Mouse (Mus musculus): ENCODE measurements at regions not wholly inside any gene's neighbourhood (a gene's known extent, or its start where the extent isn't known, plus 50 kb on each side); places are given as distances from the start of the nearest gene placed in this dataset.
"Not testable (repeated sequence)": the region's sequence is repeated elsewhere in the genome, so short reads cannot be mapped to it uniquely, and the experiment has no call there.

GRCm38 (mm10) chr17:91466822-91467221 lies 374.0 kb upstream of the Nrxn1 start:
- ChIA-PET CTCF (no interaction called here), POLR2A (no interaction called here)

GRCm38 (mm10) chr17:91451711-91452110 lies 358.8 kb upstream of the Nrxn1 start:
- CTCF ChIA-PET = no interaction called here
- POLR2A ChIA-PET = no interaction called here

GRCm38 (mm10) chr17:91431780-91432720 lies 339.2 kb upstream of the Nrxn1 start:
- POLR2A ChIA-PET, CTCF ChIA-PET: not testable (repeated sequence)

- ChIA-PET POLR2A (no interaction called here), CTCF (no interaction called here)
These were observed 337.5 kb upstream of the Nrxn1 start for GRCm38 (mm10) chr17:91430351-91430750.

GRCm38 (mm10) chr17:91425120-91425519 lies 332.2 kb upstream of the Nrxn1 start:
- ChIA-PET CTCF (no interaction called here), POLR2A (no interaction called here)

- ChIA-PET CTCF (no interaction called here), POLR2A (no interaction called here)
These were observed 325.7 kb upstream of the Nrxn1 start for GRCm38 (mm10) chr17:91418582-91418981.

GRCm38 (mm10) chr17:91390969-91391764 lies 298.3 kb upstream of the Nrxn1 start:
- POLR2A ChIA-PET = no interaction called here
- CTCF ChIA-PET = no interaction called here

- CTCF ChIA-PET, POLR2A ChIA-PET: not testable (repeated sequence)
These were observed 297.2 kb upstream of the Nrxn1 start for GRCm38 (mm10) chr17:91389937-91390623.

GRCm38 (mm10) chr17:91388521-91388920 lies 295.6 kb upstream of the Nrxn1 start:
- POLR2A ChIA-PET = interaction anchor here in 1 of 4 experiments (0.6 kb wide), 1 partner anchor 920 kb away, joined by 3 read pairs; no protein-coding TSS in a partner anchor
- CTCF ChIA-PET = interaction anchor here in 1 of 4 experiments (0.6 kb wide), 1 partner anchor 45 kb away, joined by 3 read pairs; no protein-coding TSS in a partner anchor

GRCm38 (mm10) chr17:91388039-91388438 lies 295.2 kb upstream of the Nrxn1 start:
- ChIA-PET CTCF (no interaction called here), POLR2A (interaction anchor here in 1 of 4 experiments (0.6 kb wide), 1 partner anchor 921 kb away, joined by 3 read pairs; no protein-coding TSS in a partner anchor)

GRCm38 (mm10) chr17:91385949-91386348 lies 293.1 kb upstream of the Nrxn1 start:
- CTCF ChIA-PET = no interaction called here
- POLR2A ChIA-PET = no interaction called here

- CTCF ChIA-PET = no interaction called here
- POLR2A ChIA-PET = no interaction called here
These were observed 275.3 kb upstream of the Nrxn1 start for GRCm38 (mm10) chr17:91368156-91368555.

- POLR2A ChIA-PET = no interaction called here
- CTCF ChIA-PET = no interaction called here
These were observed 268.4 kb upstream of the Nrxn1 start for GRCm38 (mm10) chr17:91361261-91361660.

GRCm38 (mm10) chr17:91352107-91352506 lies 259.2 kb upstream of the Nrxn1 start:
- ChIA-PET CTCF (no interaction called here), POLR2A (no interaction called here)

- ChIA-PET CTCF (no interaction called here), POLR2A (no interaction called here)
These were observed 244.0 kb upstream of the Nrxn1 start for GRCm38 (mm10) chr17:91336882-91337281.

- POLR2A ChIA-PET = no interaction called here
- CTCF ChIA-PET = no interaction called here
These were observed 240.9 kb upstream of the Nrxn1 start for GRCm38 (mm10) chr17:91333790-91334189.

GRCm38 (mm10) chr17:91333202-91333601 lies 240.3 kb upstream of the Nrxn1 start:
- ChIA-PET CTCF (no interaction called here), POLR2A (no interaction called here)

- ChIA-PET POLR2A (no interaction called here), CTCF (no interaction called here)
These were observed 231.5 kb upstream of the Nrxn1 start for GRCm38 (mm10) chr17:91324377-91324776.

- ChIA-PET POLR2A (no interaction called here), CTCF (no interaction called here)
These were observed 194.0 kb upstream of the Nrxn1 start for GRCm38 (mm10) chr17:91286875-91287274.

GRCm38 (mm10) chr17:91274378-91274777 lies 181.5 kb upstream of the Nrxn1 start:
- ChIA-PET CTCF (no interaction called here), POLR2A (no interaction called here)

Measured in embryonic stem cell, embryonic (primary cell).